Mouse (Mus musculus): ENCODE measurements around the gene Tmprss4. TPM values are rescaled to one million over a fixed set of nuclear protein-coding genes. Genes with fewer than 3 reads are reported as not detected.

Tmprss4 gene
- total RNA-seq, 2 experiments from 2014 or later: not detected

GRCm38 (mm10) chr9:45142686-45143085, 61.2 kb downstream of the Tmprss4 start:
- no peak for ATAC-seq (replicated peaks; ENCODE audit: low FRiP score, poor library complexity, severe bottlenecking)

- no peak for ATAC-seq (replicated peaks; ENCODE audit: low FRiP score, poor library complexity, severe bottlenecking)
These were observed 62.9 kb downstream of the Tmprss4 start for GRCm38 (mm10) chr9:45140945-45141344.

GRCm38 (mm10) chr9:45139082-45139481, 64.8 kb downstream of the Tmprss4 start:
- ATAC-seq (replicated peaks; ENCODE audit: low FRiP score, poor library complexity, severe bottlenecking): no peak

DNA sequence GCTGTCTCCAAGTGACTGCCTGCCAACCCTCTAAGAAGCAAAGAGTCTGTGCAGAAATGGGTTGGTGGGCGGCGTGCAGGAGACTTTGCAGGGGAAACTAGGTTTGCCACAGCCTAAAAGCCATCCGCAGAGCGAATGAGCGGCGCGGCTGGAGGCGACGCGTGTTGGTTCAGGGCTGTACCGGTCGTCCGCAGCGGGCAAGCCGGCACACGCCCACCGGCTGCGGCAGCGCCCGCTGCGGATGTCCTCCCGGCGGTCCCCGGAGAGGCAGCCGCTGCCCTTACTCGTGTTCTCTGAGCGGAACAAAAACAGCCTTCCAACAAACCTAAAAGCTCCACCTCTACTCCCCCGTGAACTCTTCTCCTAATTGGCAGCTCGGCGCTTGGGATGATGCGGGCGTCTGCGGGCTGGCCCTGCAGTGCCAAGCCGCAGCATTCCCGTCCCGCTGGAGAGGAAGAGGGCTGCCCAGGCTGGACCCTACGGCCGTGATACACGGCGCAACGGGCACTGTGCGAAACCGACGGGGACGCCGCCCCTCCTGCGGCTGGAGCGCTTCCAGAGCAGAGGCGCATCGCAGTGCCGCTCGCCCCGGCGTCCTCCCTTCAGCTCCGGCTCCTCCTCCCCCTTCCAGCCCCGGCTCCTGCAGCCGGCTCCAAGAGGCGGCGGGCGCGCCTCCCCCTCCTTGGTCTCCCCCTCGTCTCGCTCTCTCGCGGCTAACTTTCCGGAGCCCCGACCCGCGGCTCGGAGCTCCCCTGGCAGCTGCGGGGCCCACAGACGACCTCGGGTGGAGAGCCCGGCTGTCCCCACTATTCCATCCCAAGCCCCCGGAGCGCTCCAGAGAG, 65.5 kb downstream of the Tmprss4 start, which contains the start of gene Scn4b:
TSS of gene Scn4b (plus strand) at position 205 of the 842 bp plus-strand sequence.
- ATAC-seq (replicated peaks; ENCODE audit: low FRiP score, poor library complexity, severe bottlenecking): no peak

DNA sequence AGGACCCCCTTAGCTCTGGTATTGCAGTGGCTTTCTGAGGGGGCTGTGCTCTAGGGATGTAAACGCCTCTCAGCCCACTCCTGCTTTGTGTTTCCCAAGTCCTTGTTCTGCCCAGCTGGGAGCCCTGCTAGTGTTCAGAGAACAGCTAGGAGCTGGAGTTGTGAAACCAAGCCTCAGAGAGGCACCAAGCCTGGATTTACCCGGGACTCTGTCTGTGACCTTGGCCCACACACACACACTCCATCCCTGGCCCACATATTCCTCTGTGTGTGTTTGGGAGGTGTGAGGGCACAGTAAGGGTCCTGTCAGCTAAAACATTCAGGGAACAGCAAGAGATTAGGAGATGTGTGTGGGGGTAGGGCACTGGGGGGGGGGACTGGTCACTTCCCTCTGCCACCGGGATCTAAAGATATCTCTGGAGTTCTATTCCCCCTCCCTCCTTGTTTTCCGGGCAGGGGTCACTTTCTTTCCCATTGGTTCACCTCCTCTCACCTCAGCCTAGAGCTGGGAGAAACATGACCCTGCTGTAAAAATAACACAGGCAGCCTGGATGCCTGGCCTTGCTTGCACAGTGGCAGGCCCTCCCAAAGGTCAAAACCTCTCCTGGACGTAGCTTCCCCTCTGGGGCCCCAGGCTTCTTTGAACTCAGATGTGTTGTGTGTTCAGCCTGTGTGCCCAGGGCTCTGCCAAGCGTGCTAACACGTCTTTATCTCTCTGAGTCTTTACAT, 67.3 kb downstream of the Tmprss4 start:
- ATAC-seq (replicated peaks; ENCODE audit: low FRiP score, poor library complexity, severe bottlenecking): no peak

GRCm38 (mm10) chr9:45133484-45134310, 70.2 kb downstream of the Tmprss4 start:
- no peak for ATAC-seq (replicated peaks; ENCODE audit: low FRiP score, poor library complexity, severe bottlenecking)

DNA sequence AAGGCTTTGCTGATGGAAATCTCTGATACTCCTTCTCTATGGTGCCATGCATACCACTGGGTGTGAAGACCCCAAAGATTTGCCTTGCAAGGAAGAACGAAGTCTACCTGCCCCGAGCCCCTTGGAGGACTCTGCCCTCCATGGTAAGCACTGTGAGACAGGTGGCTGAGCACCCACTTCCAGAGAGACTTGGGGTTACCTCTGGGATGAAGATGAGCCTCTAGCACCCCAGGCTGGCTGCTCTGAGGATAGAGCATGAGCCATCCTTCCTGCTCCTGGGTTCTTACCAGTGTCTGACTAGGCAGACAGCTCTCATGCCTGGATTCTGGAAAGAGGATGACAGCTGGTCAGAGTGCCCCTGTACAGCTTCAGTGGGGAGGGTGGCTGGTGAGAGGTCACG, 73.8 kb downstream of the Tmprss4 start:
- ATAC-seq (replicated peaks; ENCODE audit: low FRiP score, poor library complexity, severe bottlenecking): no peak

- ATAC-seq (replicated peaks; ENCODE audit: low FRiP score, poor library complexity, severe bottlenecking): no peak
These were observed 77.0 kb downstream of the Tmprss4 start for GRCm38 (mm10) chr9:45126941-45127340.

DNA sequence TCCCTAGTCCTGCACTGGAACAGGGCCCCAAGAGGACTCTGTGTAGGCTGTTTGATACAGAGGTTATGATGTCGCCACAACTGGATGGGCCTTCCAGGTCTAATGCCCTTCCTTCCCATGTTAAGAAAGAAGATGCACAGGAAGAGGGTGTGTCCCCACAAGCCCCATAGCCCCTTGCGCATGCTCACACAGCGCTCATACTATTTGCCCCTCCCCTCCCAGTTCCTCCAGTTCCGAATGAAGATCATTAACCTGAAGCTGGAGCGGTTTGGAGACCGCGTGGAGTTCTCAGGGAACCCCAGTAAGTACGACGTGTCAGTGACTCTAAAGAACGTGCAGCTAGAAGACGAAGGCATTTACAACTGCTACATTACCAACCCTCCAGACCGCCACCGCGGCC, 78.7 kb downstream of the Tmprss4 start:
- ATAC-seq (replicated peaks; ENCODE audit: low FRiP score, poor library complexity, severe bottlenecking): no peak

Other genes starting within 250 kb of the Tmprss4 start
- 19.0 and 38.2 TPM in 2 replicates for gene Ube4a, start 238.5 kb downstream of the Tmprss4 start, total RNA-seq (2015; ENCODE audit: low replicate concordance)
- gene Ube4a, start 238.5 kb downstream of the Tmprss4 start, total RNA-seq (2017; ENCODE audit: low replicate concordance): 29.6 and 53.4 TPM in 2 replicates
- gene Cd3g, start 223.7 kb downstream of the Tmprss4 start, total RNA-seq (2015; ENCODE audit: low replicate concordance): 6.9 TPM in 1 of 2 replicates, not detected in the other
- 0.98 and 6.6 TPM in 2 replicates for gene Cd3g, start 223.7 kb downstream of the Tmprss4 start, total RNA-seq (2017; ENCODE audit: low replicate concordance)
- gene Cd3d, start 222.3 kb downstream of the Tmprss4 start, total RNA-seq (2015; ENCODE audit: low replicate concordance): not detected in 2 replicates
- gene Cd3d, start 222.3 kb downstream of the Tmprss4 start, total RNA-seq (2017; ENCODE audit: low replicate concordance): not detected in 2 replicates
- gene Cd3e, start 194.5 kb downstream of the Tmprss4 start, total RNA-seq (2015; ENCODE audit: low replicate concordance): not detected in 2 replicates
- 0.43 TPM in 1 of 2 replicates, not detected in the other for gene Cd3e, start 194.5 kb downstream of the Tmprss4 start, total RNA-seq (2017; ENCODE audit: low replicate concordance)
- gene Mpzl2, start 164.3 kb downstream of the Tmprss4 start, total RNA-seq (2015; ENCODE audit: low replicate concordance): not detected in 2 replicates
- not detected in 2 replicates for gene Mpzl2, start 164.3 kb downstream of the Tmprss4 start, total RNA-seq (2017; ENCODE audit: low replicate concordance)
- gene Mpzl3, start 148.9 kb downstream of the Tmprss4 start, total RNA-seq (2015; ENCODE audit: low replicate concordance): 1.0 and 1.9 TPM in 2 replicates
- gene Mpzl3, start 148.9 kb downstream of the Tmprss4 start, total RNA-seq (2017; ENCODE audit: low replicate concordance): 0.56 TPM in 1 of 2 replicates, not detected in the other
- gene Jaml, start 124.9 kb downstream of the Tmprss4 start, total RNA-seq (2015; ENCODE audit: low replicate concordance): 2.7 and 3.1 TPM in 2 replicates
- gene Jaml, start 124.9 kb downstream of the Tmprss4 start, total RNA-seq (2017; ENCODE audit: low replicate concordance): 1.2 and 3.6 TPM in 2 replicates
- gene Scn2b, start 86.3 kb downstream of the Tmprss4 start, total RNA-seq (2015; ENCODE audit: low replicate concordance): 0.77 TPM in 1 of 2 replicates, not detected in the other
- gene Scn2b, start 86.3 kb downstream of the Tmprss4 start, total RNA-seq (2017; ENCODE audit: low replicate concordance): not detected in 2 replicates
- not detected in 2 replicates for gene Scn4b, start 65.7 kb downstream of the Tmprss4 start, total RNA-seq (2015; ENCODE audit: low replicate concordance)
- not detected in 2 replicates for gene Scn4b, start 65.7 kb downstream of the Tmprss4 start, total RNA-seq (2017; ENCODE audit: low replicate concordance)
- not detected in 2 replicates for gene BC049352, start 22.1 kb downstream of the Tmprss4 start, total RNA-seq (2015; ENCODE audit: low replicate concordance)
- gene BC049352, start 22.1 kb downstream of the Tmprss4 start, total RNA-seq (2017; ENCODE audit: low replicate concordance): not detected in 2 replicates
- gene Il10ra, start 65.1 kb upstream of the Tmprss4 start, total RNA-seq (2015; ENCODE audit: low replicate concordance): 4.6 and 4.8 TPM in 2 replicates
- 5.0 and 8.8 TPM in 2 replicates for gene Il10ra, start 65.1 kb upstream of the Tmprss4 start, total RNA-seq (2017; ENCODE audit: low replicate concordance)
- gene Tmprss13, start 115.0 kb upstream of the Tmprss4 start, total RNA-seq (2015; ENCODE audit: low replicate concordance): not detected in 2 replicates
- not detected in 2 replicates for gene Tmprss13, start 115.0 kb upstream of the Tmprss4 start, total RNA-seq (2017; ENCODE audit: low replicate concordance)
- gene Fxyd6, start 166.1 kb upstream of the Tmprss4 start, total RNA-seq (2015; ENCODE audit: low replicate concordance): not detected in 2 replicates
- not detected in 2 replicates for gene Fxyd6, start 166.1 kb upstream of the Tmprss4 start, total RNA-seq (2017; ENCODE audit: low replicate concordance)
- not detected in 2 replicates for gene Fxyd2, start 195.6 kb upstream of the Tmprss4 start, total RNA-seq (2015; ENCODE audit: low replicate concordance)
- gene Fxyd2, start 195.6 kb upstream of the Tmprss4 start, total RNA-seq (2017; ENCODE audit: low replicate concordance): not detected in 2 replicates
- not detected in 2 replicates for gene Dscaml1, start 222.5 kb upstream of the Tmprss4 start, total RNA-seq (2015; ENCODE audit: low replicate concordance)
- not detected in 2 replicates for gene Dscaml1, start 222.5 kb upstream of the Tmprss4 start, total RNA-seq (2017; ENCODE audit: low replicate concordance)

Measured in erythroblast, adult 5-6 weeks (primary cell).